Mouse (Mus musculus) midbrain, embryonic 10.5 days (tissue): ENCODE data around the gene Mymx. TPM values are rescaled to one million over a fixed set of nuclear protein-coding genes. Genes with fewer than 3 reads are reported as not detected.

Experiments
- DNase-seq: peaks from one replicate; pipeline ENCODE4 v3.0.0-alpha.2; 2017; ENCODE audit warnings: low spot score
- H3K27ac ChIP-seq: fragments of 300-500 bp; sonication (generic); replicated peaks from 2 replicates; pipeline ENCODE4 v1.5.1; 2016; ENCODE audit warnings: mild to moderate bottlenecking
- H3K27me3 ChIP-seq: fragments of 300-500 bp; sonication (generic); 2 replicates; pipeline ENCODE4 v1.6.1; 2016; ENCODE audit warnings: low read depth, mild to moderate bottlenecking; ENCODE audit not compliant: poor library complexity, severe bottlenecking
- H3K36me3 ChIP-seq: fragments of 300-500 bp; sonication (generic); 2 replicates; pipeline ENCODE4 v1.6.1; 2016; ENCODE audit warnings: mild to moderate bottlenecking, moderate library complexity
- H3K4me1 ChIP-seq: fragments of 300-500 bp; sonication (generic); 2 replicates; pipeline ENCODE4 v1.6.1; 2016
- H3K4me3 ChIP-seq: fragments of 300-500 bp; sonication (generic); 2 replicates; pipeline ENCODE4 v1.5.1; 2016; ENCODE audit warnings: mild to moderate bottlenecking, moderate library complexity
- H3K9me3 ChIP-seq: fragments of 300-500 bp; sonication (generic); replicated peaks from 2 replicates; pipeline ENCODE4 v1.6.1; 2016; ENCODE audit warnings: mild to moderate bottlenecking
- WGBS: fragments of 180-500 bp; shearing (Covaris S2); methylation state at CpG from one replicate; pipeline ENCODE4 v1.1.7; 2016; 5-methylcytosine and 5-hydroxymethylcytosine counted together
- polyA plus RNA-seq: library from polyadenylated mRNA; unstranded; fragments of >200 nt; fragmentation: Nextera tagmentation; extraction: Ambion mirVana; gene quantifications from 2 replicates; pipeline ENCODE4 v1.2.1, GENCODE M21; 2016

The Mymx gene
- polyA plus RNA-seq, 1 experiment from 2014 or later = 0.39 TPM

GRCm38 (mm10) chr17:45557998-45558862 lies 43.7 kb downstream of the Mymx start:
- Histone ChIP-seq H3K9me3 (no peaks in the 10 kb centered on the region), H3K4me1 (peaks cover 45% of the 10 kb centered on the region), H3K36me3 (peaks cover 3% of the 10 kb centered on the region; the same call in 1 of the 2 replicates), H3K4me3 (0 out of 2 replicates have a peak overlapping the region, but pooled peaks have one; percentile 8), H3K27ac (no peak overlapping the region), H3K27me3 (peaks cover 28% of the 10 kb centered on the region)
- 71% methylated on average over 16 of the region's 16 CpGs for WGBS
- DNase-seq = no peak

GRCm38 (mm10) chr17:45557246-45557824 lies 44.6 kb downstream of the Mymx start:
- 72% methylated on average over 7 of the region's 7 CpGs for WGBS
- no peak for DNase-seq

GRCm38 (mm10) chr17:45556514-45557245 lies 45.2 kb downstream of the Mymx start:
- H3K4me3 ChIP-seq = peak overlapping the region; percentile 78
- no peaks in the 10 kb centered on the region for H3K9me3 ChIP-seq
- peaks cover 3% of the 10 kb centered on the region; the same call in 1 of the 2 replicates for H3K36me3 ChIP-seq
- peaks cover 51% of the 10 kb centered on the region for H3K4me1 ChIP-seq
- H3K27me3 ChIP-seq = peaks cover 28% of the 10 kb centered on the region
- 74% methylated on average over 3 of the region's 3 CpGs for whole genome bisulfite sequencing
- H3K27ac ChIP-seq = no peak overlapping the region
- no peak for DNase-seq

More at GRCm38 (mm10) chr17:45557246-45557824, 44.6 kb downstream of the Mymx start:
- H3K9me3 ChIP-seq = no peaks in the 10 kb centered on the region
- peaks cover 3% of the 10 kb centered on the region; the same call in 1 of the 2 replicates for H3K36me3 ChIP-seq
- H3K4me3 ChIP-seq = peak overlapping the region; percentile 78
- H3K4me1 ChIP-seq = peaks cover 45% of the 10 kb centered on the region
- H3K27me3 ChIP-seq = peaks cover 28% of the 10 kb centered on the region
- H3K27ac ChIP-seq = no peak overlapping the region; the same call in 1 of the 2 replicates

GRCm38 (mm10) chr17:45556107-45556489 lies 45.8 kb downstream of the Mymx start:
- Histone ChIP-seq H3K27ac (peak overlapping the region; percentile 81), H3K4me1 (peaks cover 57% of the 10 kb centered on the region), H3K9me3 (no peaks in the 10 kb centered on the region), H3K27me3 (peaks cover 28% of the 10 kb centered on the region), H3K4me3 (peak overlapping the region; percentile 78), H3K36me3 (peaks cover 3% of the 10 kb centered on the region; the same call in 1 of the 2 replicates)
- WGBS = 3% methylated on average over 14 of the region's 14 CpGs
- no peak for DNase-seq

GRCm38 (mm10) chr17:45555452-45556106 lies 46.3 kb downstream of the Mymx start, which contains the start of gene Nfkbie:
Gene Nfkbie, plus strand, starts transcription at chr17:45555703.
- Histone ChIP-seq H3K9me3 (no peaks in the 10 kb centered on the region), H3K4me3 (peak within 1 kb of the TSS; percentile 78), H3K27ac (peak within 1 kb of the TSS; percentile 81), H3K4me1 (peaks cover 62% of the 10 kb centered on the region), H3K36me3 (peaks cover 3% of the 10 kb centered on the region; the same call in 1 of the 2 replicates), H3K27me3 (peaks cover 29% of the 10 kb centered on the region)
- under 1% methylated on average over 45 of the region's 45 CpGs for WGBS
- peak; percentile 97 for DNase-seq

- WGBS = 59% methylated on average over 1 of the region's 1 CpGs
- Histone ChIP-seq H3K27me3 (peaks cover 35% of the 10 kb centered on the region), H3K4me1 (peaks cover 72% of the 10 kb centered on the region), H3K4me3 (0 out of 2 replicates have a peak overlapping the region, but pooled peaks have one; percentile 3), H3K9me3 (no peaks in the 10 kb centered on the region), H3K27ac (no peak overlapping the region), H3K36me3 (no peaks in the 10 kb centered on the region)
- DNase-seq = no peak
Observed at GRCm38 (mm10) chr17:45554420-45554819, 47.5 kb downstream of the Mymx start.

GRCm38 (mm10) chr17:45553065-45553464 lies 48.8 kb downstream of the Mymx start:
- H3K27me3 ChIP-seq = peaks cover 38% of the 10 kb centered on the region
- no peaks in the 10 kb centered on the region for H3K36me3 ChIP-seq
- H3K27ac ChIP-seq = no peak overlapping the region
- H3K9me3 ChIP-seq = no peaks in the 10 kb centered on the region
- peaks cover 73% of the 10 kb centered on the region for H3K4me1 ChIP-seq
- DNase-seq = no peak
- WGBS = 91% methylated on average over 3 of the region's 3 CpGs
- H3K4me3 ChIP-seq = no peak overlapping the region

- peaks cover 39% of the 10 kb centered on the region for H3K27me3 ChIP-seq
- H3K36me3 ChIP-seq = peaks cover 1% of the 10 kb centered on the region
- DNase-seq = peak; percentile 79
- no peaks in the 10 kb centered on the region for H3K9me3 ChIP-seq
- H3K4me1 ChIP-seq = peaks cover 68% of the 10 kb centered on the region
- WGBS = 5% methylated on average over 8 of the region's 8 CpGs
- H3K27ac ChIP-seq = peak overlapping the region; percentile 23; the same call in 1 of the 2 replicates
- peak overlapping the region; percentile 14; the same call in 1 of the 2 replicates for H3K4me3 ChIP-seq
Observed at GRCm38 (mm10) chr17:45551816-45552451, 50.0 kb downstream of the Mymx start.

GRCm38 (mm10) chr17:45551249-45551796 lies 50.6 kb downstream of the Mymx start:
- H3K36me3 ChIP-seq = peaks cover 7% of the 10 kb centered on the region
- H3K27ac ChIP-seq = 0 out of 2 replicates have a peak overlapping the region, but pooled peaks have one; percentile 34
- H3K9me3 ChIP-seq = no peaks in the 10 kb centered on the region
- peaks cover 62% of the 10 kb centered on the region for H3K4me1 ChIP-seq
- WGBS = 58% methylated on average over 7 of the region's 7 CpGs
- no peak for DNase-seq
- no peak overlapping the region for H3K4me3 ChIP-seq
- peaks cover 39% of the 10 kb centered on the region for H3K27me3 ChIP-seq
